Mouse (Mus musculus) adrenal gland, adult (tissue): Measurements from ENCODE around the gene Gm21974.
A peak's percentile ranks its signal among the peaks of the same experiment; 100 is the strongest.
"Not testable (repeated sequence)": the region's sequence is repeated elsewhere in the genome, so short reads cannot be mapped to it uniquely, and the experiment has no call there.

ENCODE experiments used
- DNase-seq, 2 experiments: peaks; one replicate each; pipeline ENCODE4 v3.0.0; 2022 to 2023; ENCODE audit warnings: low spot score in 1 of 2; ENCODE audit not compliant: inconsistent age in 2 of 2

Gene Gm21974

DNA sequence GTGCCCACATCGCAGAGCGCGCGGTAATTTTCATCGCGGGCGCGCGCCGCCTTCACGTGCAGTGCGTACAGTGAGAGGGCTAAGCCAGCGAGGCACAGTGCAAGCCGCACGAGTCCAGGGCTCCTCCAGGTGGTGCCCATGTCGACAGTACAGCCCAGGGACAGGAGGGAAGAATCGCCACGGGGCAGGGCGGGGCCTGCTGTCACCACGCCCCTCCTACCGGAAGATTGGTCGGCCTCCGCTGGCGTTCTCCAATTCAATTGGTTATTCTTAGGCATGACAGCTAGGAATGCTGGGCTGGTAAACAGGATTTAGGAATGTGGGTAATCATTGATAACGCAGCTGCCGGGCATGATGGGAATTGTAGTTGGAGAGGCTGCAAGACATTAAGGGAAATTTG lies at the start of gene Gm21974, which contains the start of gene Vkorc1:
Gene Gm21974, minus strand, starts transcription at position 13 of the 400 bp plus-strand sequence.
Gene Vkorc1, minus strand, starts transcription at position 176 of the 400 bp plus-strand sequence.
- DNase-seq = peak; percentile 97 to 99

DNA sequence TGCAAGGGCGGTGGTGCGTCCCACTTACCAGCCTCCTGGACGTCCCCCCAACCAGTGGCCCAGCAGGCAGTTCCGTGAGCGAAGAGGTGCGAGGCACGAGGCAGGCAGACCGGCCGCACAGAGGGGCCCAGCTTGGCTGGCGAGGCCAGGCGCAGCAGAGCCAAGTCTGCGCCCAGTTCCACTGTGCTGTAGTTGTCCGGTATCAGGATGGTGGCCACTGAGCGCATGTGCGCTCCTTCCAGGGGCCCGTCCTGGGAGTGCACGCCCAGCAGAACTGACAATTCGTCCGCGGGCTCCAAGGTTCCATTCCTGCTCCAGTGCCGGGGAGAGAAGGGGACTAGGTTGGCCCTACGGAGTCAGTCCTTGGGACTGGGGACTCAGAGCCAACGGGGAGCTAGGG lies 49.4 kb upstream of the Gm21974 start:
- peak; percentile 33 to 67 for DNase-seq

DNA sequence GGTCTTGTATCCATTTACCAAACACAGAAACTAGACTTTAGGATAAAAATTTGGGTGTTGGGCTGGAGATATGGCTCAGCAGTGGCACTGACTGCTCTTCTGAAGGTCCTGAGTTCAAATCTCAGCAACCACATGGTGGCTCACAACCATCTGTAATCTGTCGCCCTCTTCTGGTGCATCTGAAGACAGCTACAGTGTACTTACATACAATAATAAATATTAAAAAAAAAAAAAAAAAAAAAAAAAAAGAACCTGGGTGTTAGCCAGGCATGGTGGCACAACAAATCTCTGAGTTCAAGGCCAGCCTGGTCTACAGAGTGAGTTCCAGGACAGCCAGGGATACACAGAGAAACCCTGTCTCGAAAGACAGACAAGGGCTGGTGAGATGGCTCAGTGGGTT lies 46.8 kb upstream of the Gm21974 start:
- not testable (repeated sequence) for DNase-seq

DNA sequence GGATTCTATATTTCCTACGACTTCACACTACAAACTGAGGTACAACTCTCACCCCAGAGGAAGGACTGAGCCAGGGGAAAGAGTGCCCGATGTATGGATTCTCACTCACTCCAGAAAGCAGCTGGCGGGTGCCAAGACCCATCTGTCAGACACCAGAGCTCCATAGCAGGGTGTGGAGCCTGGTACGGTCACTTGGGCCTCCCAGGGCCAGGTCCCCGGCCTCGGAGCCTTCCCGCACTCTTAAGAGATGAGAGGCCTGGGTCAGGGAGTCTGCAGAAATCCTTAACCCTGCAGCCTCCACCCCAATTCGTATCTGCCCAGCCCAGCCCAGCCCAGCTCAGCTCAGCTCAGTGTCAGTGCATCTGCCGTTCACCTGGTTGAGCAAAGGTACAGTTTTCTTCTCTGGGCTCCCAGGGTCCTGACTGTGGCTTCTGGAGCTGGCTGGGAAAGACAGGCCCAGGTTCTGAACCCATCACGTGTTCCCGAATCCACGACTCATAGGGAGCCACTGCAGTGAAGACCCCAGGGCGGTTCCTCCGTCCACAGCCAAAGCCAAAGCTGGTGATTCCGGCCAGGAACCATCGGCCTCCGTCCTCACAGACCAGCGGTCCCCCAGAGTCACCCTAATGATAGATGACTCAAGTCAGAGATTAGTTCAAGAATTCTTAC lies 41.1 kb upstream of the Gm21974 start:
- DNase-seq = peak in 1 of 2 experiments; percentile 41

DNA sequence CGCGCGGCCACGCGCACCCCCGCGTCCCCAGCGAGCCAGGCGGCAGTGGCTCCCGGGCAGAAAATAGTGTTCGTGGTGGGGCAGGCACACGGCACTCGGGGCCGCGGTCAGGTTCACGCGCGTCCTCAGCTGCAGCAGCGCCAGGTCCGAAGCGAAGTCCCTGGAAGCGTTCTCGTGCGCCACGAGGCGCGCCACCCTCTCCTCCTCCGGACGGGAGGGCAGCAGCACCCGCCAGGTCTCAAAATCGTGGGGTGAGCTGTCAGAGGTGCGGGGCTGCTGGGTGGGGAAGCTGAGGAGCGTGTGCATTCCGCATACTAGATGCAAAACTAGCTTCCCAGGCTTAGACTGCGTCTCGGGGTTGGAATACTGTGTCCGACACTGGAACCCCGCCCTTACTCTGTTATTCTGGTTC lies 40.5 kb upstream of the Gm21974 start:
- no peak for DNase-seq

DNA sequence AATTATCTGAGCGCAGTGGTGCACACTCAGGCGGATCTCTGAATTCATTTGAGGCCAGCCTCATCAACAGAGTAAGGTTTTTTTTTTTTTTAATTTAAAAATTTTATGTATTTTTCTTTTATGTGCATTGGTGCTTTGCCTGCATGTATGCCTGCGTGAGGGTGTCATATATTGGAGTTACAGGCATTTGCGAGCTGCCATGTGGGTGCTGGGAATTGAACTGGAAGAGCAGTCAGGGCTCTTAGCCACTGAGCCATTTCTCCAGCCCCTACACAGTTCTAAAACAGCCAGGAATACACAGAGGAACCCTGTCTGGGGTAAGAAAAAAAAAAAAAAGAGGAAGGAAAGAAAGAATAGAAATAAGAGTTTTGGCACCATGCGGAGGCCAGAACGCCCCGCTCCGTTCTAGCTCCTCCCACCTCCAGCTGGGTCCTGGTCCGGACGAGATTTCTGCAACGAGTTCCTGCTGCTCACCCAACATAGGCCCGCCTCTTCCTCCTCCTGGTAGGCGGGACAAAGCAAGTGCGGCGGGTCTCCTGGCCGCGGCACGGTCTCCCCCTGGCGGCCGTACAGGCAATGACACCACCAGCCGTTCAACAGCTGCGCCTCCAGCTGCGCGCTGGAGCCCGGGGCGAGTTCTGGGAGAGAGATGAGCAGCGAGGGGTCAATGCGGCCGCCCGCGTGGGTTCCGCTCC lies 39.9 kb upstream of the Gm21974 start:
- peak; percentile 96 to 98 for DNase-seq

DNA sequence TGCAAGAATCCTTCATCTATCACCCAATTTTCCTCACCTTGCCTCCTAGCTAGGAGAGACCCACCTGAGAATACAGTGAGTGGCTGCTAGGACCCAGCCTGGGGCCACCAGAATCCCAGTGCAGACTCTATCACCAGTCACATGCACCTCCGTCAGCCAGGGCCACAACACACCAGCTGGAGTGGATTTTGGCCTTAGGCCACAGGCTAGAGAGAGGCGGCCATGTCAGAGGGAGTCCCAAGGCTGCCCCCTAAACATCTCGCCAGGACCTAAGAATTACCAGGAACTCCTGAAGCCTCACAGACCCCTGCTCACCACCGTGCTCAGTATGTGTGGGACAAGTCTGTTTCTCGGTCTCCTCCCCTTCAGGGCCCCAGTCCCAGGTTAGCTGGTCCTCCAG lies 38.8 kb upstream of the Gm21974 start:
- no peak for DNase-seq

DNA sequence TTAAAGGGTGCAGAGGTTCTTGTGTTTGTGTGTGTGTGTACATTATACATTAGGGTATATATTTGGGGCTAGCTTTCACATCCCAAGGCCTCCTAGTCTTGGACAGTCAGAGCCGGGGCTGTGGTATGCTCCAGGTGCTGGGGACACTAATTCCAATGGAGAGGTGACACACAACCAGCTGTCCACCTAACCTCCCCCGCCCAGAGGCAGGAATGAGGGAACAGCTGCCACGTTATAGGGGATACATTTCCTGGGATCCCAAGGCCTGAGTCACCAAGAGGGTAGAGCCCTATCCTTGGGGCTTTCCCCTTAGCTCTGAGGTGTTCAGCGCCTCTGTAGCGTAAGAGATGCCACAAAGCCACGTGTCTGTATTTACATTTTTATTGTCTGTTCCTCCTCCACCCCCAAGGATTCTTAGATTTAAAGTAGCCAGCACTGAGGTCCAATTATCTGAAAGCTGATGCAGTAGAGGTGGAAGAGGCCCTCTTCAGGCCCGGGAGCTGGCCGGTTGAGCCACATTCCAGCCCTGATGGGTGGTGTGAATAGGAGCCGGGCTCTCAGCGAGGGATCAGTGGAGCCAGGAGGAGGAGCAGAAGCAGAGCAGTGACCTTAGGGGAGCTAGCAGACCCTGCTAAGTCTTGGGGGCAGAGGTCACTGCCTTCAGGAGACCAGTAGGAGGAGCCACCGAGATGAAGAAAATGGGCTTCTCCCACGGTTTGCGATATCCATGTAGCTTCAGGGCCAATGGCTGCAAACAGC lies 37.2 kb upstream of the Gm21974 start:
- DNase-seq = no peak

DNA sequence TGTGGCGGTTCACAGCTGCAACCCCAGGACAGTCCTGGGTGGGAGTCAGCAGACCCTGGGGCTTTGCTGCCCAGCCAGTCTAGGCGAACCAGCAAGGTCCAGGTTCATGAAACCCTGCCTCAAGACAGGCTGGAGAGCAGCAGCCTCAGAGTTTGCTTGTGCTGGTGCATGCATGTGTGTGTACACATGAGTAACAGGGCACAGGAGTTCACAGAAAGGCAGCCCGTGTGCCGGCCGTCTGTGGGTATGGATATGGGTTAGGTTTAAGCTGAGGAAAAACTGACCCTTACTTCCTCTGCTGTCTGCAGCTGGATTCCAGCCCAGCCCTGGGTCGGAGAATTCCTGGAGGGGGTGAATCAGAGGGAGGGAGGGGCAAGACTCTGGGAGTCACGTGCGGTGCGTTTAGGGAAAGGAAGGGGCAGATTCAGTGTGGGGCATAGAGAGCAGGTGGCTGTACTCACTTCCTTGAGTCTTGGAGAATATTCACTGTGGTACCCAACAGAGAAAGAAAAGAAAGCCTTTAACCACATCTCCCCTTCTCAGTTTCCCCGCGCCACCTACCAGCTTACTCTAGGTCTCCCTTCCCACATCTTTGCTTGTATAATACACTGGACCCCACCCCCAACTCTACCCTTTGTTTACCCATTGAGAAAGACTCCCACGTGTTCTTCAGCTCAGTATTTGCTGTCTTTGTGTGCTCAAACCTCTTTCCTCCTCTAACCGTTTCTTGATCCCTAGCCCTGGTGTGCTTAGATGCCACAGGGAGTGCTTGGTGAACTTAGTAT lies 36.3 kb upstream of the Gm21974 start:
- peak; percentile 57 to 79 for DNase-seq

DNA sequence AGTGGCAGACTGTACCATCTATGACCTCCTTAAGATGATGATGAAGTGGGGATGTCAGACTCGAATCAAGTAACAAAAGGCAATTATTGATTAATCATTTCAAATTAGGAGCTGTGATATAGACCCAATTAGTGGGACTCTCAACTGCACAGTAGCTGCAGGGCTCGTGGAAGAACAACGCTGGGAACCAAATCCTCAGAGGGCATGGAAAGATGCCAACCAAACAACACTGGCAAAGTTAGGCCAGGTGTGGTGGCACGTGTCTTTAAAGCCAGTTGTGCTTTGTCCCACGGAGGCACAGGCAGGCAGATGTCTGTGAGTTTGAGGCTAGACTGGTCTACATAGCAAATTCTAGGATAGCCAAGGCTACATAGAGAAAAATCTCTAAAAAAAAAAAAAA lies 35.4 kb upstream of the Gm21974 start:
- no peak for DNase-seq

DNA sequence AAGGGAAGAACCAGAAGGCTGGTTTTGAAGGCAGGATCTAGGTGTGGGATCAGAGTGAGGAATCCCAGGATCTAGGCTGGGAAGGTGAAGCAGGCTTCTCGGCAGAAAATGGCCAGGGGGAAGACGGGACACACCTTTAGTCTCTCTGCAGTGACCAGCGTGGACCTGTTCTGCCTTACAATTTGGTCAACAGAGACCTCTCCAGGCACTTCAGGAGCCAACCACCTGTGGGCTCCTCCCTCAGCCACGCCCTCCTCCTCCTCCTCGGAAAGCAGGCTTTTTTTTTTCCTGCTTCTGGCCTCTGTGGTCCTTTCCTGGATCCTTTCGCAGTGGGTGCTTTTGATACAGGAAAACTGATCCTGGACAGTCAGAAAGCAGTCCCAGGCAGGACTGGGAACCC lies 34.7 kb upstream of the Gm21974 start, which contains the start of gene Prss8:
Gene Prss8, minus strand, starts transcription at position 182 of the 400 bp plus-strand sequence.
- DNase-seq = no peak

DNA sequence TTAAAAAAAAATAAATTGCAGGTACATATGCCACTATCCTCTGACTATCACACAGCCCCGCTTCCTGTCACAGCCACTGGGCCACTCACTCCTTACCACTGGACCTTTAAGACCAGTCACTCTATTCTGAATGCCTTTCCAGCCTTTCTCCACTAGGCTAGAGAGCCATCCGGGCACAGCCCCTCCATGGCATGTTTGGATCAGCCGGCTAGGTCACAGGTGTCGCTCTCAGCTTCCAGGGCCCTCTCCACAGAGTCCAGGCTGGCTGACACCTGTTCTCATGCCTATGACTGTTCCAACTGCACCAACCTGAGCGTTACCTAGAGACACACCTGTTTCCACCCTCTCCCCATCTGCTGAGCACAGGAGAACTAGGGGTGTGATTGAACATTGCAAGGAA lies 33.3 kb upstream of the Gm21974 start:
- no peak for DNase-seq

DNA sequence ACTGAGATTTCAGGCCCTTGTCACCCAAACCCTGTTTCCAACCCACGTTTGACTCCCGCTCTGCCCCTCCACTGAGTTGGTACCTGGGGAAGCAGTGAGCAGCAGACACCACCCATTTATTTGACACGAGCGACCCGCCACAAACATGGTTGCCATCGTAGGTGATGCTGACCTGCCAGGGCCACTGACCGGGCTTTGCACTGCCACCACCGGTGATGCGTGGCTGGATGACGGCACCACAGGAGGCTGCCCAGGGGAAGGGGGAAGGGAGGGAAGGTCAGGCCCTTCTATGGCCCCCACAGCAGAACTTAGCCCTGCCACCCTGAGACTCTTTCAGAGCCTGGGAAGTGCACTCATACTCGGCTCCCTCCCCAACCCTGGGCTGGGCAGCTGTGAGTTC lies 32.5 kb upstream of the Gm21974 start:
- DNase-seq = no peak

DNA sequence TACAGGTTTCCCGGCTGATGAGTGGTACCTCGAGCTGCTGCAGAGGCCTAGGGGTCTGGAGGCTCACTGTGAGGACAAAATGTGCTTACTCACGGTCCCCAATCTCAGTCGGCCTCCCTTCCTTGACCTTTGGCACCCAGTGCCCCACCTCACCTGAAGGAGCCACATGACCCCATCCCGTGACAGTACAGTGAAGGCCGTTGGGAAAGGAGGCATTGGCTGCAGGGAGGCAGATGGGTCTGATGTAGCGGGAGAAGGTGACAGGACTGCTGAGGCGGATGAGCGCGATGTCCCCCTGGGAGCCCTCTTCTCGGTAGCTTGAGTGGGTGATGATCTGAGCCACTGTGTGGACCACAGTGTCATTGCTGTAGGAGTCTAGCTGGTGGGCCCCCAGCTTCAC lies 31.6 kb upstream of the Gm21974 start:
- no peak for DNase-seq

DNA sequence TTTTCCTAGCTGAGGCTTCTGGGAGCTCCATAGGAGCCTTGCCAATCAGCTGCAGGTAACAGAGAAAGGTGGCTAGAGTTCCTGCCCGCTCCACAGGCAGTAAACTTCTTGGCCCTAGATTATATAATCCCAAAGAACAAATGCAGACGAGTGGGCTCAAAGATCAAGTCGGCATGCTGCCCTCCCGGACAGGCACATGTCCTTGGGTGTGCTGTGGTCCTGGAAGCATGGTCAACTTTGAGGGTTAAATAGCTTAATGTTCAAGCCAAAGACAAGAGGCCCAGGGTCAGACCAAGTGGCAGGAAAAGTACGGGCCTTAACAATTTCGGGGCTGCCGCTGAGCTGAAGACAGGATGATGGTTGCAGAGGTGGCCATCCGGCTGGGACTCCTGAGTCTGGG lies 30.8 kb upstream of the Gm21974 start:
- DNase-seq = no peak

DNA sequence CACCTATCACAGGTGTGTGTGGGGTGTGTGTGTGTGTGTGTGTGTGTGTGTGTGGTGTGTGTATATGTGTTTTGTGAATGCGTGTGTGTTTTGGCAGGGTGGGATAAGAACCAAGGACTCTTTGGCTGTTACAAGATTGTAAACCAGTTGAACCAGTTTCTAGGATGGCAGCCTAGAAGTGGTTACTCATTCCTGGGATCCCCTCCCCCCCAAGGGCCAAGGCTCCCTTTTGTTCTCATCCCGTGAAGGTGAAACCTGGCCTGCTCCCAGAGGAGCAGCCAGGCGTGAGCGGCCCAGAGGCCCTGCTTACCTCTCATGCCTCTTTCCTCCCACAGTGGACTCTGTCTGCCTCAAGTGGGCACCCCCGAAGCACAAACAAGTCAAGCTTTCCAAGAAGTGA lies 30.0 kb upstream of the Gm21974 start:
- no peak for DNase-seq

DNA sequence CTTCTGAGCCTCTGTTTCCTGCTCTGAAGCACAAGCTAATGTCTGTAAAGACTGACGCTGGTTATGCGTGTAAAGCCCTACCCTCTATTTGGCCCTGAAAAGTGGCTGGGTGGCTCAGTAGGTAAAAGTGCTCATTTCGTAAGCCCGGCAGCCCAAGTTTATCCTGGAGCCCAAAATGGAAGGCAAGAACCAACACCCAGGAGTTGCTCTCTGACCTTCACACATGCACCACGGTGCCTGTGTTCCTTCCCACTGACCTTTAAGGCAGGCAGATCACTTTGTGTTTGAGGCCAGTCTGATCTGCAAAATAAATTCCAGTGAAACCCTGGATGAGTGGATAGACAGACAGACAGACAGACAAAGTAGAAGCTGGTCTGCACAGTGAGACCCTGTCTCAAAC lies 28.5 kb upstream of the Gm21974 start:
- no peak for DNase-seq

DNA sequence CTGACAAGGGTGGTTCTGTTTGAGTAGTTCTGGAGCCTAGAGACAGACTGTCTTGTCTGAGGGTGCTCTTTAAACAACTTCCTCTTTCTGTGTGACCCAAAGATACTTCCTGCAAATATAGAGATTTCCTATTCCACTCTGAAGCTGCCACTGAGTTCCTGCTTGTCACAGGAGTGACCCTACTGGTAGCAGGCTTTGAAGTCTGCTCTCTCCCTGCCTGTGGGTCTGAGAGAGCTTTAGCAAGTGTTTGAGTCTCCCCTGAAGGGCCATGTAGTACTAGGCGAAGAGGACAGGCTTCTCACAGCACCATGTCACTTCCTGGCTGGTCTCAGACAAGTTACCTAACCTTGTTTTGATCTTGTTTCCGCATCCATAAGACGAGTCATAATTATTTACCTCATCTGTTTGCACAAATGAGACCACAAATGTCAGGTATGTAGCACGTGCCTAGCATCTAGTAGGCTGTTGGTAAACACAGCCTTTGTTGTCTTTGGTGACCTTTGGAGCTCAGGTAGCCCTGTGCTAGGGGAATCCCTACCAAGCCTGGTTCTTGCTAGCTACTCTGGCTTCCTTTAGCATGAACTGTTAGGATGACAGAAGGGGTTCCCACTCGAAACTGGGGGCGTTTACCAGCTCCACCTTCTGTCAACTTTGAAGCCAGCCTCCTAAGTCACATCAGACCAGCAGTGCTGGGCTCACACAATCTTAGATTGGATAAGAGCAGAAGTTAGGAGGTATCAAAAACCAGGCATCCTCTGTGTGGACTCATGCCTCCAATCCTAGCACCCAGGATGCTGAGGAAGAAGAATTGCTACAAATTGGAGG lies 27.4 kb upstream of the Gm21974 start:
- DNase-seq = no peak

DNA sequence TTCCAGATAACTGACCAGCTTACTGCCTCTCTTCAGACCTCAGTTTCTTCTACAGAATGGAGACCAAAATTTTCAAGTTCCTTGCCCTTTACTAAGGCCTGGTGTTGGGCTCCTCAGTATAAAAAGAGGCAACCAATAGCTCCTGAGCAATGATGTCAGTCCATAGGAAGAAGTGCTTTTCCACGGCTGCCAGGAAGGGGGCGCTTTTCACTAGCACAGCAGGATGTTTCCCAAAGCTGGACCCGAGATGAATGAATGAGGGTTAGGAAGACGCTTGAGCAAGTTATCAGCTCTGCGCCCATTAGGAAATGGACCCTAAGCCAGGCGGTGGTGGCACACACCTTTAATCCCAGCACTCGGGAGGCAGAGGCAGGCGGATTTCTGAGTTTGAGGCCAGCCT lies 26.3 kb upstream of the Gm21974 start:
- no peak for DNase-seq

DNA sequence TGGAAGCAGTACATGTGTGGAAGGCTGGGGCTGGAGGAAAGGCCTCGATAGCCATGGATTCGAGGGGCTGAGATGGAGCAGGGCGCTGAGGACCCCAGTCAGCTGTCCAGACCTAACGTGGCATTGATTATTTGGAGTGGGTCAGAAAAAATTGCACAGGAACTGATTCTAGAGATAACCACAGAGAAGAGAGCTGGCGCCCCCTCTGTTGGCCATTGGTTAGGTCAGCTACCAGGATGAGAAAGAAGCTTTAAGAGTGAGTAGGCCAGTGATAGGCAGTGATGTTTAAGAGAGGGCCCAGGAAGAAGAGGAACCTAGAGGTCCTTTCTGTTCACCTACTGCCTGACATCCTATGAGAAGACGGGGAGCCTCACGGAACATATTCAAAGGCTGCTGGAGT lies 24.0 kb upstream of the Gm21974 start:
- no peak for DNase-seq
